Mouse (Mus musculus) liver, postnatal 0 days (tissue): ENCODE measurements around the gene Tmem104.

Experiments
- CTCF ChIP-seq: sonication (generic); IDR thresholded peaks from 2 replicates; pipeline ENCODE4 v1.5.1; 2016; ENCODE audit warnings: antibody characterized with exemption, low read depth
- EP300 ChIP-seq: IDR thresholded peaks from 2 replicates; pipeline ENCODE4 v1.6.1; 2016; ENCODE audit warnings: antibody characterized with exemption, low read depth, mild to moderate bottlenecking

GRCm38 (mm10) chr11:115283486-115283765, 96.1 kb downstream of the Tmem104 start:
- no peak for TF ChIP-seq CTCF
- no peak for TF ChIP-seq EP300
